Mouse (Mus musculus) stomach, postnatal 0 days (tissue): ENCODE data around the gene Gm21988.

Experiments
- CTCF ChIP-seq: IDR thresholded peaks from 2 replicates; pipeline ENCODE4 v1.5.1; 2016; ENCODE audit warnings: antibody characterized with exemption, low read depth, mild to moderate bottlenecking, moderate library complexity
- EP300 ChIP-seq: optimal IDR thresholded peaks from 2 replicates; pipeline ENCODE3; 2016; ENCODE audit warnings: antibody characterized with exemption

DNA sequence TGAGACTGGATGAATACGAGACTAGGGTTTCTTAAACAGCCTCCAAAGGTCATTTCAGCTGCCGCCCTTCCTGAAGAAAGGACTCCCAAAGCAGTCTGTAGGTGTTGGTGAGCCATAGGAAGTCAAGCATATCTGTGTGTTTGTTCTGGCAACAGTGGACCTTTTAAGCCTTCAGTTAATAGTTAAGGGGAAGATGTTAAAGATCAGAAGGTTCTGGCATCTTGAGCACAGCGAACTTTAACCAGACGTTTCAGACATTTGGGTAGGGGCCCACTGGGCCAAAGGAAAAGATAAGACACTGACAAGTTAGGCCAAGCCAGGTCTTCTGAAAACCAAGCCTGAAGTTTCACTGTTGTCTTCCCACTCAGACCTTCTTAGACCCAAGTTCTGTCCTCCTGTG lies 21.6 kb downstream of the Gm21988 start:
- TF ChIP-seq CTCF (no peak), EP300 (no peak)
